Mouse (Mus musculus) thymus, postnatal 4 days (tissue): ENCODE results near the gene Fkbp9.

Experiments
- DNase-seq: peaks from one replicate; pipeline ENCODE4 v3.0.0; 2021

Fkbp9 gene

GRCm38 (mm10) chr6:56831697-56832406 lies at the start of gene Fkbp9:
TSS of gene Fkbp9 (plus strand) at chr6:56832059.
- peak; percentile 26 for DNase-seq

GRCm38 (mm10) chr6:56783561-56784272 lies 48.1 kb upstream of the Fkbp9 start:
- DNase-seq = no peak

- no peak for DNase-seq
Measured at GRCm38 (mm10) chr6:56785068-56785467, 46.8 kb upstream of the Fkbp9 start.

GRCm38 (mm10) chr6:56787668-56788067 lies 44.2 kb upstream of the Fkbp9 start:
- DNase-seq = no peak

- no peak for DNase-seq
Measured at GRCm38 (mm10) chr6:56789336-56789735, 42.5 kb upstream of the Fkbp9 start.

GRCm38 (mm10) chr6:56794834-56795233 lies 37.0 kb upstream of the Fkbp9 start:
- DNase-seq = no peak

- no peak for DNase-seq
Measured at GRCm38 (mm10) chr6:56796232-56796631, 35.6 kb upstream of the Fkbp9 start.

GRCm38 (mm10) chr6:56796668-56797141 lies 35.2 kb upstream of the Fkbp9 start:
- peak; percentile 52 for DNase-seq

- DNase-seq = peak; percentile 94
Measured at GRCm38 (mm10) chr6:56797311-56798151, 34.3 kb upstream of the Fkbp9 start, which contains the start of gene Kbtbd2. TSS of gene Kbtbd2 (minus strand) at chr6:56797813.

GRCm38 (mm10) chr6:56798152-56798465 lies 33.8 kb upstream of the Fkbp9 start:
- no peak for DNase-seq

GRCm38 (mm10) chr6:56805026-56805425 lies 26.8 kb upstream of the Fkbp9 start:
- DNase-seq = no peak

- no peak for DNase-seq
Measured at GRCm38 (mm10) chr6:56806195-56806594, 25.7 kb upstream of the Fkbp9 start.

GRCm38 (mm10) chr6:56808656-56809055 lies 23.2 kb upstream of the Fkbp9 start:
- DNase-seq = no peak

- DNase-seq = no peak
Measured at GRCm38 (mm10) chr6:56813332-56813731, 18.5 kb upstream of the Fkbp9 start.

- DNase-seq = no peak
Measured at GRCm38 (mm10) chr6:56818436-56819123, 13.3 kb upstream of the Fkbp9 start.

GRCm38 (mm10) chr6:56819124-56819487 lies 12.8 kb upstream of the Fkbp9 start:
- DNase-seq = no peak

GRCm38 (mm10) chr6:56825657-56826056 lies 6.2 kb upstream of the Fkbp9 start:
- DNase-seq = no peak

- DNase-seq = no peak
Measured at GRCm38 (mm10) chr6:56832407-56832796, 543 bp downstream of the Fkbp9 start.

- no peak for DNase-seq
Measured at GRCm38 (mm10) chr6:56832830-56833229, 971 bp downstream of the Fkbp9 start.

- no peak for DNase-seq
Measured at GRCm38 (mm10) chr6:56834769-56835168, 2.9 kb downstream of the Fkbp9 start.

- no peak for DNase-seq
Measured at GRCm38 (mm10) chr6:56835532-56835931, 3.7 kb downstream of the Fkbp9 start.

GRCm38 (mm10) chr6:56837166-56837565 lies 5.3 kb downstream of the Fkbp9 start:
- no peak for DNase-seq

GRCm38 (mm10) chr6:56837621-56838020 lies 5.8 kb downstream of the Fkbp9 start:
- no peak for DNase-seq
